Mouse (Mus musculus): ENCODE measurements around the gene Ms4a14. TPM values are rescaled to one million over a fixed set of nuclear protein-coding genes. Genes with fewer than 3 reads are reported as not detected.
"Not testable (repeated sequence)": the region's sequence is repeated elsewhere in the genome, so short reads cannot be mapped to it uniquely, and the experiment has no call there.

Ms4a14 gene
- polyA plus RNA-seq, 1 experiment from 2014 or later = 0.02 TPM

DNA sequence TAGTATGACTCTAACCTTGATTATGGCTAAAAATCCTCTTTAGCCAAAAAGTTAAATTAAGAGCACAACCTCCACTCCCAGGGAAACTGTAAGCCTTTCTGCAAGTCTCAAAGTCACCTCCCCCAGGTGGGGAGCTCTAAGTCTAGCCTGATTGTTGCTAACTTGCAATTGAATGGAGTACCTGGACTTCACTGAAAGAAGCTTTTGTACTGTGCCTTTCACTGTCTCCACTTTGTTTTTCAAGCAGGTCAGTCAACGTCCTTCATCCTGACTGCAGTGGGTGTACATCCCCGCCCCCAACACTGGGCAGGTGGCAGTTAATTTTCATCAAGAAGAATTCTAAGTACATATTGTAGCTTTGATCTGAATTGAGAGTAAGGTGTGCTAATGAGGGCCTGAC, 15.3 kb downstream of the Ms4a14 start:
- Histone ChIP-seq H3K4me3 (ENCODE audit: low read depth, low read length) (no peak overlapping the region), H3K27ac (ENCODE audit: low read depth) (no peak overlapping the region), H3K9me3 (ENCODE audit: low read length) (no peaks in the 10 kb centered on the region), H3K9ac (replicated peaks) (no peak overlapping the region), H3K27me3 (ENCODE audit: insufficient read depth, low read length) (no peaks in the 10 kb centered on the region), H3K4me2 (ENCODE audit: low read depth, low read length) (no peak overlapping the region), H3K4me1 (ENCODE audit: insufficient read depth) (no peaks in the 10 kb centered on the region), H3K36me3 (replicated peaks; ENCODE audit: insufficient read depth, low read length) (no peaks in the 10 kb centered on the region)
- DNase-seq = no peak
- no peak for ATAC-seq
- WGBS (ENCODE audit: insufficient replicate concordance) = 63% methylated on average over 2 of the region's 2 CpGs
- TF ChIP-seq EP300 (IDR thresholded peaks at IDR 0.05; ENCODE audit: low read depth) = no peak
- no peak for TF ChIP-seq CTCF (IDR thresholded peaks at IDR 0.05; ENCODE audit: low read depth)

DNA sequence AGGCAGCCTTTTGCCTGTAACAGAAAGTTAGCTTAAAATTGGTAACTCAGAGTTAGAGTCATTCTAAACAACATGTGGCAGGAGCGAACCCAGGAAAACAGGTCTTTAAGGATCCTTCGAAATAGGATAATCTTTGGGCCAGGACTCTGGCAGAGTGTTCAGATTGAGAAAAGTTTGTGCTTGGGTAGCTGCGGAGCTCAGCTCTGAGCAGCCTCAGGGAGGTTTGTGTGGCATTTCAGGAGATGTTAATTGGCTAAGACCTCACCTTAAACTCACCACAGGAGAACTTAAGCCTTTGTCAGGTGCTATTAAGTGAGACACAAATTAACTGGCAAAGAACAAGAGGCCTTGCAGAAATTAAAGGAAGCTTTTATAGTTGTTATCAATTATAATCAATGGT, 20.6 kb downstream of the Ms4a14 start:
- H3K4me3 ChIP-seq (ENCODE audit: low read depth, low read length) = 0 out of 2 replicates have a peak overlapping the region, but pooled peaks have one; percentile 49
- H3K4me1 ChIP-seq (ENCODE audit: insufficient read depth) = not testable (repeated sequence)

DNA sequence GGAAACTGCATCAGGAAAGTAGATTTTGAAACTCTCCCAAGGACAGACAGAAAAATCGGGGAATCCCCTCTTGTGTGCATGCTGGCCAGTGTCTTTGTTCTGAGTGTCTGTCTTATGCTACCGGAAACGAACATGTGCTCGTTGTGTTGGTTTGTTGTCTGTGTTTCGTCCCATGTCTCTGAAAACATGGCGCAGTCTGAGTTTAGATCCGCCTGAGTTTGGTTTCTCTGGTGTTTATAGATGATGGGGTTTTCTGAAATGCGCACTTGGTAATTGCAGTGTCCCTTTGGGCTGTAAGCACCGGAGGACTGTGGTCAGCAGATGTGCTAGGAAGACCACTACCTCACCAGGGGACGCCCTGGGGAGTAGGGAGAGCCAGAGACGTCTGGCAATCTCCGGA, 21.3 kb downstream of the Ms4a14 start:
- 5% methylated on average over 12 of the region's 12 CpGs for WGBS (ENCODE audit: insufficient replicate concordance)
- DNase-seq (peak; percentile 24), ATAC-seq (no peak)
- peak overlapping the region; percentile 70 for H3K4me2 ChIP-seq (ENCODE audit: low read depth, low read length)
- TF ChIP-seq EP300 (IDR thresholded peaks at IDR 0.05; ENCODE audit: low read depth) (no peak), CTCF (IDR thresholded peaks at IDR 0.05; ENCODE audit: low read depth) (no peak)
- no peaks in the 10 kb centered on the region for H3K27me3 ChIP-seq (ENCODE audit: insufficient read depth, low read length)
- no peaks in the 10 kb centered on the region for H3K9me3 ChIP-seq (ENCODE audit: low read length)
- peaks cover 4% of the 10 kb centered on the region; the same call in 1 of the 2 replicates for H3K4me1 ChIP-seq (ENCODE audit: insufficient read depth)
- 0 out of 2 replicates have a peak overlapping the region, but pooled peaks have one; percentile 36 for H3K27ac ChIP-seq (ENCODE audit: low read depth)
- H3K4me3 ChIP-seq (ENCODE audit: low read depth, low read length) = peak overlapping the region; percentile 49
- peak overlapping the region; percentile 40; the same call in 1 of the 2 replicates for H3K9ac ChIP-seq (replicated peaks)
- H3K36me3 ChIP-seq (replicated peaks; ENCODE audit: insufficient read depth, low read length) = no peaks in the 10 kb centered on the region

More for the DNA sequence above, 20.6 kb downstream of the Ms4a14 start:
- WGBS (ENCODE audit: insufficient replicate concordance) = 16% methylated on average over 3 of the region's 3 CpGs
- Histone ChIP-seq H3K9ac (replicated peaks) (0 out of 2 replicates have a peak overlapping the region, but pooled peaks have one; percentile 21), H3K4me2 (ENCODE audit: low read depth, low read length) (peak overlapping the region; percentile 40; the same call in 1 of the 2 replicates)
- H3K27me3 ChIP-seq (ENCODE audit: insufficient read depth, low read length); H3K36me3 ChIP-seq (replicated peaks; ENCODE audit: insufficient read depth, low read length); H3K27ac ChIP-seq (ENCODE audit: low read depth); H3K9me3 ChIP-seq (ENCODE audit: low read length); ATAC-seq; DNase-seq: not testable (repeated sequence)

DNA sequence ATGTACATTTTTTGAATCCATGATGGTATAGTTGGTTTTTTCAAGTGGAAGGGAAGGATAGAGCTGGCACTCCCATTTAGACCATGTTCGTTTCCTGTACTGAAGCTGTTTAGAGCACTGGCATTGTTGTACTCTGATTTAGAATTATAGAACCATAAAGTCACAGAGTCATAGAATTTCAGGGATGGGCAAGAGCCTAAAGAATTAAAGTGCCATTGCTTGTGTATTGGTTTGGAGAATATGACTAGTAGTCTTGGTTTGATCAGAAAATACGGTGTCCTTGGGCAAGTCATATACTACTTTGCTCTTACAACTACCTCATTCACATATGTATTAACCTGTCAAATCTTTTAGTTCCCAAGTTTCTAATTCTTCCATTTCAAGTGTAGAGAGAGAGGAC, 30.5 kb downstream of the Ms4a14 start, which contains the start of gene Ms4a5:
Gene Ms4a5, minus strand, starts transcription at position 101 of the 400 bp plus-strand sequence.
- H3K9me3 ChIP-seq (ENCODE audit: low read length) = no peaks in the 10 kb centered on the region
- ATAC-seq (no peak), DNase-seq (no peak)
- H3K27me3 ChIP-seq (ENCODE audit: insufficient read depth, low read length) = no peaks in the 10 kb centered on the region
- H3K4me1 ChIP-seq (ENCODE audit: insufficient read depth) = no peaks in the 10 kb centered on the region
- no peaks in the 10 kb centered on the region for H3K36me3 ChIP-seq (replicated peaks; ENCODE audit: insufficient read depth, low read length)
- H3K9ac ChIP-seq (replicated peaks) = no peak within 1 kb of the TSS
- TF ChIP-seq CTCF (IDR thresholded peaks at IDR 0.05; ENCODE audit: low read depth) = no peak
- no peak for TF ChIP-seq EP300 (IDR thresholded peaks at IDR 0.05; ENCODE audit: low read depth)
- 71% methylated on average over 2 of the region's 2 CpGs for WGBS (ENCODE audit: insufficient replicate concordance)
- H3K4me3 ChIP-seq (ENCODE audit: low read depth, low read length) = no peak within 1 kb of the TSS
- H3K4me2 ChIP-seq (ENCODE audit: low read depth, low read length) = no peak within 1 kb of the TSS
- H3K27ac ChIP-seq (ENCODE audit: low read depth) = no peak within 1 kb of the TSS

DNA sequence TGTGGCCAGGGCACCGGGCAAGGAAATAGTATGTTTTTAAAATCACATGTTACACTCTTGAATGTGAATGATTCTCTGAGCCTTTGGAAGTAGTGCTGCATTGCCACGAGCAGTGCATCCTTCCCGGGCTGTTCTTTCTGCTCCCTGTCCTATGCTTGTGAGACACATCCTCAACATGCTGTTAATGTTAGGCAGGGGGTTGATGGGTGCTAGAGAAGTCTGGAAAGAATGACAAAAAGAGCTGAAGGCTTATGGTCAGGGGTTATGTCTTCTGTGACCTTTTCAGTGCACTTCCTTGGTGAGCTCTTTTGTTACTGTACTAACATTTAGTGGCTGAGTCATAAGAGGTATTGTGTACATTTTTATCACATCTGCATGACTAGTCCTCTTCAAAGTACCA, 34.0 kb downstream of the Ms4a14 start:
- H3K4me3 ChIP-seq (ENCODE audit: low read depth, low read length) = no peak overlapping the region
- TF ChIP-seq EP300 (IDR thresholded peaks at IDR 0.05; ENCODE audit: low read depth) (no peak), CTCF (IDR thresholded peaks at IDR 0.05; ENCODE audit: low read depth) (no peak)
- no peak overlapping the region for H3K9ac ChIP-seq (replicated peaks)
- no peak overlapping the region for H3K4me2 ChIP-seq (ENCODE audit: low read depth, low read length)
- H3K36me3 ChIP-seq (replicated peaks; ENCODE audit: insufficient read depth, low read length) = no peaks in the 10 kb centered on the region
- H3K27me3 ChIP-seq (ENCODE audit: insufficient read depth, low read length) = no peaks in the 10 kb centered on the region
- no peaks in the 10 kb centered on the region for H3K9me3 ChIP-seq (ENCODE audit: low read length)
- DNase-seq = no peak
- ATAC-seq = no peak
- WGBS (ENCODE audit: insufficient replicate concordance) = 67% methylated on average over 3 of the region's 3 CpGs
- no peaks in the 10 kb centered on the region for H3K4me1 ChIP-seq (ENCODE audit: insufficient read depth)
- no peak overlapping the region for H3K27ac ChIP-seq (ENCODE audit: low read depth)

DNA sequence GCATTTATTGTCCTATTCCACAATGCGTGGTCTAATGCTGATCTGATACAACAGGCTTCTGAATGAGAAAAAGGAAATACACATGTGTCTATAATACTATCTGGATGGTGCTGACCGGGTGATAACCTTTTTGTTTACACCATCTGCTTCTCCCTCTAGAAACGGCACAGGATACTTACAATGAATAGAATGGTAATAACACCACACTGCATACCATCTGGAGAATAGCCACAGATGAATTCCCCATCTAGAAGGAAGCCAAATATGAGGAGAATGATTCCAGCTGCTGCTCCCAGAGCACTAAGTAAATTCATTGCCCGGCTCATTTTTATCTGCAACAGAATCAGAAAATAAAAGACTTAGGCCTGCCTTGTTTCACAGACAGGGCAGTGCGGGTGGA, 37.8 kb downstream of the Ms4a14 start:
- H3K27ac ChIP-seq (ENCODE audit: low read depth) = no peak overlapping the region
- H3K36me3 ChIP-seq (replicated peaks; ENCODE audit: insufficient read depth, low read length) = no peaks in the 10 kb centered on the region
- H3K4me2 ChIP-seq (ENCODE audit: low read depth, low read length) = no peak overlapping the region
- H3K9me3 ChIP-seq (ENCODE audit: low read length) = no peaks in the 10 kb centered on the region
- no peak for DNase-seq
- no peaks in the 10 kb centered on the region for H3K27me3 ChIP-seq (ENCODE audit: insufficient read depth, low read length)
- no peak for ATAC-seq
- no peaks in the 10 kb centered on the region for H3K4me1 ChIP-seq (ENCODE audit: insufficient read depth)
- TF ChIP-seq CTCF (IDR thresholded peaks at IDR 0.05; ENCODE audit: low read depth) = no peak
- TF ChIP-seq EP300 (IDR thresholded peaks at IDR 0.05; ENCODE audit: low read depth) = no peak
- 57% methylated on average over 5 of the region's 5 CpGs for WGBS (ENCODE audit: insufficient replicate concordance)
- H3K4me3 ChIP-seq (ENCODE audit: low read depth, low read length) = no peak overlapping the region
- no peak overlapping the region for H3K9ac ChIP-seq (replicated peaks)

DNA sequence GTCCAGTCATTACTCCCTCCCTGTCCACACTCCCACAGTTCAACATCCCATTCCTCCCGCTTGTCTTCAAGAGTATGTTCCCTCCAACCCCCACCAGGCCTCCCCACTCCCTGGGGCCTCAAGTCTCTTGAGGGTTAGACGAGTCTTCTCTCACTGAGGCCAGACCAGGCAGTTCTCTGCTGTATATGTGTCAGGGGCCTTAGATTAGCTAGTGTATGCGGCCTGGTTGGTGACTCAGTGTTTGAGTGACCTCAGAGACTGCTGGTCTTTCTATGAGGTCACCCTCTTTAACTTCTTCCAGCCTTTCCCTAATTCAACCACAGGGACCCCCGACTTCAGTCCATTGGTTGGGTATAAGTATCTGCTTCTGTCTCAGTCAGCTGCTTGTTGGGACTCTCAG, 47.3 kb downstream of the Ms4a14 start:
- Histone ChIP-seq H3K4me3 (ENCODE audit: low read depth, low read length) (no peak overlapping the region), H3K27ac (ENCODE audit: low read depth) (no peak overlapping the region), H3K9ac (replicated peaks) (no peak overlapping the region), H3K36me3 (replicated peaks; ENCODE audit: insufficient read depth, low read length) (no peaks in the 10 kb centered on the region), H3K4me2 (ENCODE audit: low read depth, low read length) (no peak overlapping the region), H3K27me3 (ENCODE audit: insufficient read depth, low read length) (no peaks in the 10 kb centered on the region), H3K4me1 (ENCODE audit: insufficient read depth) (no peaks in the 10 kb centered on the region), H3K9me3 (ENCODE audit: low read length) (no peaks in the 10 kb centered on the region)
- WGBS (ENCODE audit: insufficient replicate concordance) = 69% methylated on average over 4 of the region's 4 CpGs
- ATAC-seq (no peak), DNase-seq (no peak)
- no peak for TF ChIP-seq CTCF (IDR thresholded peaks at IDR 0.05; ENCODE audit: low read depth)
- TF ChIP-seq EP300 (IDR thresholded peaks at IDR 0.05; ENCODE audit: low read depth) = no peak

All from liver, postnatal 0 days (tissue).